Mouse (Mus musculus): ENCODE data around the gene 0610009B22Rik. TPM values are rescaled to one million over a fixed set of nuclear protein-coding genes. Genes with fewer than 3 reads are reported as not detected.

0610009B22Rik gene
- polyA plus RNA-seq, 2 experiments from 2014 or later: 19.5 to 25.1 TPM

Other genes with a start within 250 kb of the 0610009B22Rik start
- gene Phykpl, start 104.1 kb downstream of the 0610009B22Rik start, polyA plus RNA-seq (2017; shearing (Covaris generic)): 10 to 100 TPM; 23.9 to 29.7 TPM
- gene Hnrnpab, start 82.0 kb downstream of the 0610009B22Rik start, polyA plus RNA-seq (2017; shearing (Covaris generic)): 10 to 100 TPM; 39.0 to 43.1 TPM
- 100 to 1,000 TPM; 128 to 145 TPM for gene Nhp2, start 69.1 kb downstream of the 0610009B22Rik start, polyA plus RNA-seq (2017; shearing (Covaris generic))
- 10 to 100 TPM; 33.3 to 38.6 TPM for gene Rmnd5b, start 53.0 kb downstream of the 0610009B22Rik start, polyA plus RNA-seq (2017; shearing (Covaris generic))
- 1 to 10 TPM; 1.7 to 2.1 TPM for gene N4bp3, start 38.0 kb downstream of the 0610009B22Rik start, polyA plus RNA-seq (2017; shearing (Covaris generic))
- 1 to 10 TPM in 1 of 2 experiments, under 1 TPM in 1; 0.60 to 1.1 TPM for gene D930048N14Rik, start 37.9 kb downstream of the 0610009B22Rik start, polyA plus RNA-seq (2017; shearing (Covaris generic))
- gene Sec24a, start 74.8 kb upstream of the 0610009B22Rik start, polyA plus RNA-seq (2017; shearing (Covaris generic)): 10 to 100 TPM; 20.9 to 28.3 TPM
- 100 to 1,000 TPM; 152 to 155 TPM for gene Sar1b, start 74.8 kb upstream of the 0610009B22Rik start, polyA plus RNA-seq (2017; shearing (Covaris generic))
- 10 to 100 TPM; 13.5 to 17.6 TPM for gene Jade2, start 168.8 kb upstream of the 0610009B22Rik start, polyA plus RNA-seq (2017; shearing (Covaris generic))

Measured in activated CD4-positive, CD25-positive, alpha-beta regulatory T cell, adult 4 months (primary cell).